Mouse (Mus musculus) ES-Bruce4 (cell line): ENCODE results near the gene Gse1.

Experiments used
- CTCF ChIP-seq: IDR thresholded peaks from one replicate; pipeline ENCODE4 v1.8.1; 2011; ENCODE audit warnings: low read depth, low read length
- EP300 ChIP-seq: IDR thresholded peaks from 2 replicates; pipeline ENCODE4 v1.6.1; 2011; ENCODE audit warnings: low read depth, low read length; ENCODE audit not compliant: insufficient read depth
- POLR2A ChIP-seq: IDR thresholded peaks from one replicate; pipeline ENCODE4 v1.8.1; 2011; ENCODE audit warnings: low read length; ENCODE audit not compliant: insufficient read depth

DNA sequence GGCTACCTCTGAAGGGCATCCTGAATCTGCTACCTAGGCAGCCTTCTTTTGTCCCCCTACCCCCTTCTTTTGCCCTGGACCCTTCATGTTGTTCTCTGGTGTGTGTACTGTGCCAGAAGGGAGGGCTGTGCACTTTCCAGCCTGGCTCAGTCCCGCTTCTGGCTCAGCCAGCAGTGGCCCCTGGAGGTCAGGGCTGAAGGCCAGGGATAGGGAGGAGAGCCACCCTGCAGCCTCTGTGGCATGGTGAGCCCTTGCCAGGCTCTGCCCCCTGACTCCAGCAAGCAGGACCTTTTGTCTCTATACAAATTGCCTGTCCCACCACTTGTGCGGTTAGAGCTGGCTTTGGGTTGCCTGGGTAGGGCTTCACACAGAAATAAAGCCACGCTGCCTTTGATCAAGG is 85.4 kb downstream of the Gse1 start:
- TF ChIP-seq EP300, result no peak
- TF ChIP-seq CTCF, result no peak
- no peak for TF ChIP-seq POLR2A
